Mouse (Mus musculus) embryonic fibroblast, embryonic 13.5 days (primary cell): ENCODE results near the gene Gpr65.

ENCODE experiments used
- CTCF ChIP-seq: IDR thresholded peaks from 2 replicates; pipeline ENCODE4 v1.5.1; 2011; ENCODE audit warnings: mild to moderate bottlenecking, control low read depth, low read length, moderate library complexity, borderline replicate concordance; ENCODE audit not compliant: insufficient read depth
- POLR2A ChIP-seq: IDR thresholded peaks from 2 replicates; pipeline ENCODE4 v1.6.1; 2011; ENCODE audit warnings: low read depth, mild to moderate bottlenecking, control low read depth, low read length, moderate library complexity

DNA sequence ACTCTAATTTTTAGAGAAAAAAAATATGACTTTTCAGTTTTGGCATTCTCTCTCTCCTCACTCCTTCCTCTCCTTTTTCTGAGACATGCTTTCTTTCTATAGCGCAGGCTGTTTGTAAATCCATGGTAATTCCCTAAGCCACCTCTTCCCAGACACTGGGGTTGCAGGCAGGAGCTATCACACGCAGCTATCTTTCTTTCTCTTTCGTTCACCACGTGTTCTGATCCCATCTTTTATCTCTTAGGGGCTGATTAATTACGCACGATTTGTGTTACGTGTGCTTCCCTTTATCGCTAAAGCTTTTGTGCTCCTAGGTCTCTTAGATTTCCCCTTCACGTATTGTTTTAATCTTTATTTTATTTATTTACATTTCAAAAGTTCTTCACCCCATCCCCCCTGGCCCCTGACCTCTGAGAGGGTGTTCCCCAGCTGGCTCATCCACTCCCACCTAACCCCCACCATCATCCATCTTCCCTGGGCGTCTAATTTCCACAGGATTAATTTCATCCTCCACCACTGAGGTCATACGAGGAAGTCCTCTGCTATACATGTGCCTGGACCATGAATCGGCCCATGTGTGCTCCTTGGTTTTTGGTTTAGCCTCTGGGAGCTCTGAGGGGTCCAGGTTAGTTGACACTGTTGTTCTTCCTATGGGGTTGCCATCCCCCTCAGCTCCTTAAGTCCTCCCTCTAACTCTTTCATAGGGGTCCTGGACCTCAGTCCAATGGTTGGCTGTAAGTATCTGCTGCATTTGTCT lies 2.6 kb downstream of the Gpr65 start:
- TF ChIP-seq CTCF (no peak), POLR2A (no peak)
